Mouse (Mus musculus): Measurements from ENCODE around the gene Pfn1. TPM values are rescaled to one million over a fixed set of nuclear protein-coding genes. Genes with fewer than 3 reads are reported as not detected.

Pfn1 gene
- total and polyA plus RNA-seq, 2 experiments from 2014 or later, result 903 to 959 TPM

- Histone ChIP-seq H3K27ac (ENCODE audit: low read depth) (peak within 1 kb of the TSS; percentile 97), H3K4me2 (ENCODE audit: low read depth, low read length) (peak within 1 kb of the TSS; percentile 95), H3K27me3 (ENCODE audit: control insufficient read depth, insufficient read depth, low read length) (no peaks in the 10 kb centered on the region), H3K9ac (replicated peaks; ENCODE audit: low read depth, low read length) (peak within 1 kb of the TSS; percentile 86), H3K36me3 (replicated peaks; ENCODE audit: control insufficient read depth, insufficient read depth, low read length) (peaks cover 52% of the 10 kb centered on the region), H3K9me3 (replicated peaks; ENCODE audit: control insufficient read depth, low read length) (no peaks in the 10 kb centered on the region), H3K4me3 (ENCODE audit: low read depth, low read length) (peak within 1 kb of the TSS; percentile 80), H3K4me1 (ENCODE audit: control insufficient read depth, insufficient read depth) (peaks cover 8% of the 10 kb centered on the region; the same call in 1 of the 2 replicates)
- peak; percentile 87 for TF ChIP-seq EP300 (IDR thresholded peaks at IDR 0.05; ENCODE audit: low read depth)
- 0 out of 2 replicates have a peak, but pooled peaks have one; percentile 26 for TF ChIP-seq CTCF (IDR thresholded peaks at IDR 0.05; ENCODE audit: low read depth)
- under 1% methylated on average over 63 of the region's 63 CpGs for WGBS
- DNase-seq (ENCODE audit: low spot score) (peak; percentile 99), ATAC-seq (ENCODE audit: insufficient read depth, low read depth) (peak; percentile 93)
Observed at GRCm38 (mm10) chr11:70646691-70647650, 7.5 kb downstream of the Pfn1 start, which contains the start of the genes Rnf167 and Slc25a11. Rnf167 (plus strand) TSS chr11:70647235. Slc25a11 (minus strand) TSS chr11:70647479.

DNA sequence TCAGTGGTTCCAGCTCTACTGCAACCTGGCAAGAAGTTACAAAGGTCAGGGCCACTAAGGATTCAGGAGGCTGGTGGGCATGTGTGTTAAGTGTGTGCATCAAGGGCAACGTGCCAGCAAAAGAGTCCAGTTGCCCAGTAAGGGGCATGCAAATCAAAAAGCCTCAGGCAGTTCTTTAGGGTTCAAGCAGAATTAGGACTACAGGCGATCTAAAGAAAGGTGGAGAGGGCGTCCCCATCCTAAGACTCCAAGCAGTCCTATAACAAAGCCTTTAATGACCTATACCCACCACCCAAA is 8.2 kb downstream of the Pfn1 start:
- Histone ChIP-seq H3K4me1 (ENCODE audit: control insufficient read depth, insufficient read depth) (peaks cover 8% of the 10 kb centered on the region; the same call in 1 of the 2 replicates), H3K36me3 (replicated peaks; ENCODE audit: control insufficient read depth, insufficient read depth, low read length) (peaks cover 45% of the 10 kb centered on the region), H3K4me2 (ENCODE audit: low read depth, low read length) (peak overlapping the region; percentile 78), H3K27me3 (ENCODE audit: control insufficient read depth, insufficient read depth, low read length) (no peaks in the 10 kb centered on the region), H3K9me3 (replicated peaks; ENCODE audit: control insufficient read depth, low read length) (no peaks in the 10 kb centered on the region), H3K4me3 (ENCODE audit: low read depth, low read length) (peak overlapping the region; percentile 80), H3K9ac (replicated peaks; ENCODE audit: low read depth, low read length) (peak overlapping the region; percentile 77), H3K27ac (ENCODE audit: low read depth) (peak overlapping the region; percentile 87)
- no peak for TF ChIP-seq CTCF (IDR thresholded peaks at IDR 0.05; ENCODE audit: low read depth)
- TF ChIP-seq EP300 (IDR thresholded peaks at IDR 0.05; ENCODE audit: low read depth), result no peak
- DNase-seq (ENCODE audit: low spot score) (peak; percentile 15), ATAC-seq (ENCODE audit: insufficient read depth, low read depth) (no peak)
- 12% methylated on average over 3 of the region's 3 CpGs for WGBS

- 61% methylated on average over 12 of the region's 12 CpGs for WGBS
- peak; percentile 42 for DNase-seq (ENCODE audit: low spot score)
- Histone ChIP-seq H3K4me1 (ENCODE audit: control insufficient read depth, insufficient read depth) (peaks cover 8% of the 10 kb centered on the region; the same call in 1 of the 2 replicates), H3K9me3 (replicated peaks; ENCODE audit: control insufficient read depth, low read length) (no peaks in the 10 kb centered on the region), H3K9ac (replicated peaks; ENCODE audit: low read depth, low read length) (peak overlapping the region; percentile 77), H3K4me3 (ENCODE audit: low read depth, low read length) (peak overlapping the region; percentile 80), H3K4me2 (ENCODE audit: low read depth, low read length) (peak overlapping the region; percentile 78), H3K27ac (ENCODE audit: low read depth) (peak overlapping the region; percentile 87), H3K36me3 (replicated peaks; ENCODE audit: control insufficient read depth, insufficient read depth, low read length) (peaks cover 39% of the 10 kb centered on the region), H3K27me3 (ENCODE audit: control insufficient read depth, insufficient read depth, low read length) (no peaks in the 10 kb centered on the region)
- TF ChIP-seq EP300 (IDR thresholded peaks at IDR 0.05; ENCODE audit: low read depth) (no peak), CTCF (IDR thresholded peaks at IDR 0.05; ENCODE audit: low read depth) (no peak)
- no peak; the same call in 1 of the 2 replicates for ATAC-seq (ENCODE audit: insufficient read depth, low read depth)
Observed at GRCm38 (mm10) chr11:70645461-70646258, 8.8 kb downstream of the Pfn1 start.

GRCm38 (mm10) chr11:70644564-70645103 is 9.8 kb downstream of the Pfn1 start:
- ATAC-seq (ENCODE audit: insufficient read depth, low read depth) (no peak), DNase-seq (ENCODE audit: low spot score) (no peak)
- no peaks in the 10 kb centered on the region for H3K9me3 ChIP-seq (replicated peaks; ENCODE audit: control insufficient read depth, low read length)
- H3K36me3 ChIP-seq (replicated peaks; ENCODE audit: control insufficient read depth, insufficient read depth, low read length), result peaks cover 30% of the 10 kb centered on the region
- H3K27me3 ChIP-seq (ENCODE audit: control insufficient read depth, insufficient read depth, low read length), result no peaks in the 10 kb centered on the region
- no peak overlapping the region for H3K4me2 ChIP-seq (ENCODE audit: low read depth, low read length)
- peaks cover 8% of the 10 kb centered on the region; the same call in 1 of the 2 replicates for H3K4me1 ChIP-seq (ENCODE audit: control insufficient read depth, insufficient read depth)
- TF ChIP-seq EP300 (IDR thresholded peaks at IDR 0.05; ENCODE audit: low read depth) (no peak), CTCF (IDR thresholded peaks at IDR 0.05; ENCODE audit: low read depth) (no peak)
- no peak overlapping the region for H3K9ac ChIP-seq (replicated peaks; ENCODE audit: low read depth, low read length)
- 86% methylated on average over 8 of the region's 8 CpGs for WGBS
- no peak overlapping the region for H3K4me3 ChIP-seq (ENCODE audit: low read depth, low read length)
- H3K27ac ChIP-seq (ENCODE audit: low read depth), result no peak overlapping the region

DNA sequence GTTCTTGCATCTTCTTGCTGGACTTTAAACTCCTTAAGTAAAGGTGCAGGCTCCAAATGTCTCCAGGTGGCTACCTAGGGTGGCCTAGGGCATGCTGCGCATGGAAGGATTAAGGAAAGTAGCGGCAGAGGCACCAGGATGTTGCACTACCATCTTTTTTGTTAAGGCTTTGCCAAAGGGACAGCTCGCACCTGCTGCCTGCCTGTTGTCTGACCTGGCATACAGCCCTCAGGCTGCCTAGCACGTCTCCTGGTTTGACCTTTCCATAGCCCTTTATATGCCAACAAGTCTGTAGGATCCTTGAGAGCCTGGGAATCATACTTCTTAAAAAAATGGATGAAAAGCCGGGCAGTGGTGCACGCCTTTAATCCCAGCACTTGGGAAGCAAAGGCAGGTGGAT is 11.4 kb downstream of the Pfn1 start:
- Histone ChIP-seq H3K4me2 (ENCODE audit: low read depth, low read length) (no peak overlapping the region), H3K9ac (replicated peaks; ENCODE audit: low read depth, low read length) (no peak overlapping the region), H3K9me3 (replicated peaks; ENCODE audit: control insufficient read depth, low read length) (no peaks in the 10 kb centered on the region), H3K36me3 (replicated peaks; ENCODE audit: control insufficient read depth, insufficient read depth, low read length) (peaks cover 19% of the 10 kb centered on the region), H3K4me1 (ENCODE audit: control insufficient read depth, insufficient read depth) (peaks cover 8% of the 10 kb centered on the region; the same call in 1 of the 2 replicates), H3K27ac (ENCODE audit: low read depth) (no peak overlapping the region), H3K4me3 (ENCODE audit: low read depth, low read length) (no peak overlapping the region), H3K27me3 (ENCODE audit: control insufficient read depth, insufficient read depth, low read length) (no peaks in the 10 kb centered on the region)
- WGBS, result 87% methylated on average over 6 of the region's 6 CpGs
- TF ChIP-seq CTCF (IDR thresholded peaks at IDR 0.05; ENCODE audit: low read depth) (no peak), EP300 (IDR thresholded peaks at IDR 0.05; ENCODE audit: low read depth) (no peak)
- DNase-seq (ENCODE audit: low spot score), result peak; percentile 3
- no peak for ATAC-seq (ENCODE audit: insufficient read depth, low read depth)

All from heart, postnatal 0 days (tissue).